Mouse (Mus musculus): ENCODE results near the gene Rad17.

The Rad17 gene

DNA sequence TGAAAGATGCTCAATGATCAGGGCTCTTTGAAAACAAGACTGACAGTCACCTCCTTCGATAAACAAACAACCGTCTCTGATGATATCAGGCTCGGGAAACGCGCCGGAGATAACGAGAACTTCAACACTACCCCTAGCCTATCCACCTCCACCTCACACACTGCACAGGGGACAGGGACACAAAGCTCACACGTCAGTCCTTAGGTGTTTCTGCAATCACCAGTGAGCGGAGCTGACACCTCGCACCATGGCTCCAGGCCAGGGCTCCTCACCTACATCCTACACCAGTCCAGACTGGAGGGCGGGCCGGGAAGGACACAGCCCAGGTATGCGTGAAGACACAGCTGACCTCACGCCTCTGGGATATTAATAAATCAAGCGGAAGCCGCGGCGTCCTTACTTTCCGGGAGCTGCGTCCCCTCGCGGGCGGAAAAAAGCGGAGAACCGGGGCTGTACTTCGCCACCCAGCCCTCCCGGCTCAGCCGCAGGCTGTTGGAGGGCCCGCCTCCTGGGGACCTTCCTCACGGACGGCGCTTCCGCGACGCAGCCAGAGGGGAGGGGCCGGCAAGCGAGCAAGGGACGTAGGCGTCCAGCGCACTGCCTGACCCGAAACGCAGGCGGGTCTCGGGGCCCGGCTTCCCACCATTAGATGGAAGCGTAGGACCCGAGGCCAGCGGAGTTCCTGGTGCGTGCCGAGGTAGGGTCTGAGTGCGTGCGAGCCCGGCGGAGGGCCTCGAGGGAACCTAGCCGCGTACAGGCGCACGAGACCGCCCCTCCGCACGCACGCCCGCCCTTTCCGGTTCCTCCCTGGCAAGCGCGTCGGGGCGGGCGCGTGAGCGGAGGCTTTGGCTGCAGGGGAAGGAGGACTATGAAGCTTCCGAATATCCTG, at the start of gene Rad17, which contains the start of gene Ak6:
Gene Rad17, minus strand, starts transcription at position 502 of the 889 bp plus-strand sequence.
Gene Ak6, plus strand, starts transcription at position 430 of the 889 bp plus-strand sequence.
- DNase-seq (ENCODE audit: low read depth, low spot score) = peak; percentile 85

GRCm38 (mm10) chr13:100698866-100699265, 48.0 kb upstream of the Rad17 start:
- no peak for DNase-seq (ENCODE audit: low read depth, low spot score)

DNA sequence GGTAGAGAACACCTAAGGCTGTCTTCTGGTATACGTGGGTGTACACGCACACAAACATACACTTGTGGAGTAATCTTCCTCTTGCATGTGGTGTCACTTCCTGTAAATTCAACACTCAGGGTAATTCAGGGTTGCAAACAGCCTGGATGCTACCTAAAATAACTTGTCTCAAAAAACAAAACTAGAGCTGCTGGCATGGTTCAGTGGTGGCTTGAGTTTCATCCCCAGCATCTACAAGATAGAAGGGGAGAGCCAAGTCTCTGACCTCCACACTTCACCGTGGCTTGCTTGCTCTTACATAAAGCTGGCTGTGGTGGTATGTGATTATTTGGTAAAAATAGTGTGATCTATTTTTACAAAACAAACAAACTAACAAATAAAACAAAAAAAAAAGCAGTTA, 46.7 kb upstream of the Rad17 start:
- DNase-seq (ENCODE audit: low read depth, low spot score) = no peak

- DNase-seq (ENCODE audit: low read depth, low spot score) = no peak
Observed at GRCm38 (mm10) chr13:100687513-100687912, 36.7 kb upstream of the Rad17 start.

GRCm38 (mm10) chr13:100684355-100684754, 33.5 kb upstream of the Rad17 start:
- no peak for DNase-seq (ENCODE audit: low read depth, low spot score)

DNA sequence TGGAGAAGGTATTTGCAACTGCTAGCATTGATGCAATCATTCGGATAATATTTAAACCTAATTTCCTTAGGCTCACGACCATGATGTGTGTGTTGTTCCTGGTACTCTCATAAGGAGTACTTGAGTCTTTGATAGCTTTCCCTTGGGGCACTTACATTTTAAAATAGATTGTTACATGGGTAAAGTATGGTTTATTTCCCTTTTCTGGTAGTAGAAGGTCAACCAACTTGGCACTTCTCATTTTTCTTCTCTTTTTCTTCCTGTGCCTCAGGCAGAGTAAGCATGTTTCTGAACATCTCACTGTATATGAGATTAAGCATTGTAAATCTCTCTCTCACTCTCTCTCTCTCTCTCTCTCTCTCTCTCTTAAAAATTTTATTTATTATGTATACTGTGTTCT, 32.0 kb upstream of the Rad17 start:
- no peak for DNase-seq (ENCODE audit: low read depth, low spot score)

- no peak for DNase-seq (ENCODE audit: low read depth, low spot score)
Observed at GRCm38 (mm10) chr13:100681615-100682014, 30.8 kb upstream of the Rad17 start.

DNA sequence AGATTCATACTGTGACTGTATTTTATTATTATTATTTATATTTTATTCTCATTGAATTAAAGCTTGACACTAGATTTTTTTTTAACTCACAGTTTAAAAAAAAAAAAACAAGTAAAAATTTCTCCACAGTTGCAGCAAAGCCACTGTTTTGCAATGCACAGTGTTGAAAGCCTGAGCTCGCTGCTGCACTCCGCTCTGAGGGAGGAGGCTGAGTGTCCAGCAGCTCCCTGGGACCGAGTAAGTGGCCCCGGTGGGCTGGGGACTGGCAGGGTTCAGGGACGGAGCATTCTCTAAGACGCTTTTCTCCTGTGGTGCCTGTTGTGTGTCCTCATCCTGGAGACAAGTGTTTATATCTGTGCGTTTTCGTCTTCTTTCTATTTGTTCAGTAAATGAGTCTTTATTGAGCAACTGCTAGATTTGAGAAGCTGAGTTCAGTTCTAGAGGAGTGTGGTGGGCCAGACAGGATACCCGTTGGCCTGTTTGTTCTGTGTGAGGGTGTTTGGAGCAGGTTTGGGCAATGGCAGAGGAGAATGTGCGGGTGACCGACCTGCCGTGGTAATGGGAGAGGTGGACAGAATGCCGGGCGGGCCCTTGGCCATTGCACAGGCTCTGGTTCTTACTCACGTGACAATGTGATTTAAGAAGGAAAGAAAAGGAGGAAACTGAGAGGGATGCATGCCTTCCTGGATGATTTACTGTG, 25.2 kb upstream of the Rad17 start:
- DNase-seq (ENCODE audit: low read depth, low spot score) = no peak

DNA sequence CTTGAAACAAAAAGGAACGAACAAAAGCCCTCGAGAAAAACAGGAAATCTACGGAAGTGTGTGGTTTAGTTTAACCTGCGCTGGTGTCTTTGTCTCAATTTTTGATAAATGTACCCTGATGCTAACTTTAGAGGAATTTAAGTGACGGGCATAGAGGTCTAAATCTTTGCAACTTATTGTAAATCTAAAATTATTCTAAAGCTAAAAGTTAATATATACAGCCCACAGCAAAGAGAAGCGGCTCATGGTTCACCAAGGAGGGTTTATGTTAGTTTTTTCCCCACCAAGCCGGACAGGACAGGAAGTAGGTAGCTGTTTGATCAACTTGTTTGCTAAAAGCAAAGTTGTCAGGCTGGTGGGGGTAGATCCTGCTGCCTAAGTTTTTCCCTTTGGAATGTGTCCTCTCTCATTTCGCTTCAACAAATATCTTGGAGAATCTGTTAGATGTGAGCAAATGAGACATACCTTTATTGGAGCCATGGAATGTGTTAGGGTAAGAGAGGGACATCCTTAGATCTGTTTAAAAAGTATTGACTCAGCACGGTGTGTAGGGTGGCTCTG, 19.4 kb upstream of the Rad17 start:
- DNase-seq (ENCODE audit: low read depth, low spot score) = no peak

DNA sequence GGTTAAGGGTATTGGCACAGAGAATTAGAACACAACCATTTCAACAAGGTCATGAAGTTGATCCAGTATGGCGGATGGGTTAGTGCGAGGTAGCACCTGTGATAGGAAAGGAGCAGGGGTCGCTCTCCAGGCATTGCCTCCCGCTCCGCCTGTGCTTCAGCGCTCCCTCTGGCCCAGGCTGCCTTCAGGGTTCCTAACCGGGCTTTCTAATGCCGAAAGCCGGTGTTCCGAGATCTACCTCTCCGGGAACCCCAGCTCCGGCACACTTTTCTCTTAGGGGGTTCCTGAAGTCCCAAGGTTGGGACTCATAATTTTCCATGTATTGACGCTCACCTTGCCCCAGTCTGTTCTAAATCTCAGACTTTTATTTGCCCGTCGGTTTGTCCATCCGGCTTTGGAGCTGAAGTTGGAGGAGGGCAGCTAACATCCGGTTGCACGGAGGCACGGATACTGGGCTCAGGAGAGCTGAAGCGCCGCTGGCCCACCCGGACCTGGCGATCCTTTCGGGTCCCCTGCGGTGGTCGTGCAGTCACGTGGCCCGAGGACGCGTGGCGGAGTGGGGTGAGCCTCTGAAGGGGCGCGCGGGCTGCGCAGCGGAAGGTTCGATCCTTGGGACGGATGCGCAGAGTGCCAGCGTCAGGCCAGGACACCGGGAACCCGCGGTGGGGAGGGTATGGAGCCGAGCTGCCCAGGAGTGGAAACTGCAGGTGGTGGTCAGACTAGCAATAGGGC, 18.6 kb upstream of the Rad17 start, which contains the start of gene Ccdc125:
Gene Ccdc125, plus strand, starts transcription at position 427 of the 732 bp plus-strand sequence.
- no peak for DNase-seq (ENCODE audit: low read depth, low spot score)

DNA sequence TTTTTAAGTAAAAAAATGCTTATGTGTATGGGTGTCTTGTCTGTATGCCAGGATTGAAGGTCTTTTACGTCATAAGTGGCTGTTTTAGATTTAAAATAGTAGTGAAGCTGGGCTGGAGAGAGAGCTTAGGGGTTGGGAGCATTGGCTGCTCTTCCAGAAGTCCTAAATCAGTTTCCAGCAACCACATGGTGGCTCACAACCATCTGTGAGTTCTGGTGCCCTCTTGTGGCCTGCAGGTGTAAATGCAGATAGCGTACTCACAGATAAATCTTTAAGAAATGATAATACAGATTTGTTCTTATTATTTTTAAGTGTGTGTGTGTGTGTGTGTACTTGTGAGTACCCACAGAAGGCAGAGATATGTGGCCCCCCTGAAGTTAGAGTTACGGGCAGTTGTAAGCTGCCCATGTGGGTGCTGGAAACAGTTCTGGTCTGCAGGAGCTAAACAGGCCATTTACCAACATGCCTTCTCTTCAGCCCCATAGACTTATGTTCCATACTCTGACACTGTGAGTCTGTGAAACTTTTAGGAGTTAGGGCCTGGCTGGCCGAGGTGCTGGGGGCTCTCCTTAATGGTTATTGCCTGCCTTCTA, 9.1 kb upstream of the Rad17 start:
- peak; percentile 52 for DNase-seq (ENCODE audit: low read depth, low spot score)

DNA sequence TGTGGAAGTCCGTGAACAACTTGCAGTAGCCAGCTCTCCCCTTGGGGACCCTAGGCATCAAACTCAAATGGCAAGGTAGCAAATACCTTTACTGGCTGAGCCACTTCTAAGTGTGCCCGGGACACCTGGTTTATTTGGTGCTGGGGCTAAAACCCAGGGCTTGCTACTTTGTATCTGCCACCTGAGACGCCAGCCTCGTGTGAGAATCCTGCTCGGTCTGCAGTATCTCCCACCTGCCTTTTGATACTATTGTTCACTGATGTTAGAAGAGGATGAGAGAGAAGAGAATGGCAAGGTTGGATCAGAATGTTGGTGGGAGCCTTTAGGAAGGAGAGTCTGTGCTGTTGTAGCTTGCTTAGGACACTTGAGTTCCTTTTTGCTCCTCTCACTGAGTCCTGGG, 7.2 kb upstream of the Rad17 start:
- DNase-seq (ENCODE audit: low read depth, low spot score) = no peak

GRCm38 (mm10) chr13:100651439-100652186, 762 bp upstream of the Rad17 start, which contains the start of gene Taf9:
Taf9 (plus strand) TSS chr13:100651579.
- no peak for DNase-seq (ENCODE audit: low read depth, low spot score)

- no peak for DNase-seq (ENCODE audit: low read depth, low spot score)
Observed at GRCm38 (mm10) chr13:100648223-100648622, 2.6 kb downstream of the Rad17 start.

- DNase-seq (ENCODE audit: low read depth, low spot score) = no peak
Observed at GRCm38 (mm10) chr13:100642471-100643209, 8.2 kb downstream of the Rad17 start.

DNA sequence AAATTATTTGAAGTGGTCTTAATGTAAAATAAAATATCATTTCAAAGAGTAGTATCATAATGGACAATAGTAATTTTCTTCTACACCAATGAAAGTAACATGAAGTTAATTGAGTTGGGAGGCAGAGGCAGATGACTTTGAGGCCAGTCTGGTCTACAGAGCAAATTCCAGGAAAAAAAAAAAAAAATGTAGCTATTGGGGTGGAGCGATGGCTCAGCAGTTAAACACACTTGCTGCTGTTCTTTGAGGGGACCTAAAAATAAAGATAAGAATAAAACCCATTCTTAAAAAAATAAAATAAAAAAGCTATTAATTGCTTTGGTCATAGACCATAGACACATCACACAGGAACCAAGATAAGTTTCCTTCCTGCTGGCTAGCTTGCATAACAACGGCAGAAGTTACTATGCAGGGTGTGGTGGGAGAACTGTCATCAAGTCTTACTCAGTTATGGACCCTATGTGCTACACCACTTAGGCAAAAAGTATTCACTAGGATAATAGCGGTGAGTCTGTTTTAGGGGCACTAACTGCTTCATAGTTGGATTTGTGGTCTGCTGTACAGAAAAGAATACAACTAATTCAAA, 16.7 kb downstream of the Rad17 start:
- no peak for DNase-seq (ENCODE audit: low read depth, low spot score)

DNA sequence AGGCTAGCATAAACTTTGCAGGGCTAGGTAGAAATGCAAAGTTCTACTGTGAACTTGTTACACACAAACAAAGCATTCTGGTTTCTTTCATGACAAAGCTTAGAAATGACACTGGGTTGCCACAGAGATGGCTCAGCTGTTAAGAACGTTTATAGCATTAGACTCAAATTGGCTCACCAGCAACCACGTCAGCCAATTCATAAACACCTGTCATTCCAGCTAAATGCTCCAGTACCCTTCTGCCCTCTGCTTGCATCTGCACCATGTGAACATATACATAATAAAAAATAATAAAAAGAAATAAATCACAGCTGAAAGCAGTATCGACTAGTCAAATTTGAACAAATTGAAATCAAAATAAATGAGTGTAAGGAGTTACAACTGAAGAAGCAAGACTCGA, 28.6 kb downstream of the Rad17 start:
- DNase-seq (ENCODE audit: low read depth, low spot score) = no peak

- no peak for DNase-seq (ENCODE audit: low read depth, low spot score)
Observed at GRCm38 (mm10) chr13:100617583-100617982, 33.3 kb downstream of the Rad17 start.

Measured in telencephalon, adult 2 months (tissue).